Comparison of ENCODE assay signal across 16 mouse cellular contexts in genomic region chr16:10620961-10621614, GRCm38 (mm10).
DNase-seq lines count a peak whose midpoint lies in the region; ATAC-seq lines count a peak whose summit lies in the region.
"Had no signal": no experiment of that assay in that cellular context is flagged by ENCODE, and none has a peak within 500 bp of the region (broad histone marks: within the 10 kb centered on the region; RNA-seq: fewer than 3 reads in every experiment).

No protein-coding gene starts in this region.

- no peaks in the 10 kb centered on the region for H3K27me3 ChIP-seq in embryonic facial prominence, embryonic 10.5 days (replicated peaks; ENCODE audit: low read depth, poor library complexity, severe bottlenecking)
- H3K27me3 ChIP-seq in limb, embryonic 10.5 days (ENCODE audit: low read depth, poor library complexity, severe bottlenecking): no peaks in the 10 kb centered on the region
- no peaks in the 10 kb centered on the region for H3K27me3 ChIP-seq in hindbrain, embryonic 16.5 days (replicated peaks; ENCODE audit: control insufficient read depth, insufficient read depth, low read length)
- H3K27me3 ChIP-seq: forebrain, embryonic 15.5 days; intestine, embryonic 15.5 days; midbrain, embryonic 13.5 days had no signal

- H3K9ac ChIP-seq in hindbrain, embryonic 16.5 days (ENCODE audit: low read depth, low read length): no peak overlapping the region
- H3K9ac ChIP-seq: forebrain, embryonic 15.5 days; intestine, embryonic 15.5 days; midbrain, embryonic 13.5 days had no signal

- H3K4me1 ChIP-seq in embryonic facial prominence, embryonic 10.5 days: peaks cover 19% of the 10 kb centered on the region
- peaks cover 15% of the 10 kb centered on the region for H3K4me1 ChIP-seq in limb, embryonic 10.5 days
- H3K4me1 ChIP-seq in hindbrain, embryonic 16.5 days (ENCODE audit: control insufficient read depth, insufficient read depth, low read depth, low read length): no peaks in the 10 kb centered on the region
- H3K4me1 ChIP-seq: forebrain, embryonic 15.5 days; intestine, embryonic 15.5 days; midbrain, embryonic 13.5 days had no signal

- no peak overlapping the region for H3K4me2 ChIP-seq in hindbrain, embryonic 16.5 days (ENCODE audit: low read length)
- H3K4me2 ChIP-seq: forebrain, embryonic 15.5 days; intestine, embryonic 15.5 days; midbrain, embryonic 13.5 days had no signal

- no peak overlapping the region for H3K4me3 ChIP-seq in embryonic facial prominence, embryonic 10.5 days
- no peak overlapping the region for H3K4me3 ChIP-seq in limb, embryonic 10.5 days
- H3K4me3 ChIP-seq in hindbrain, embryonic 16.5 days (ENCODE audit: low read length): no peak overlapping the region
- H3K4me3 ChIP-seq: forebrain, embryonic 15.5 days; heart, adult 2 months; intestine, embryonic 15.5 days; midbrain, embryonic 13.5 days had no signal

- ATAC-seq in frontal cortex, adult (ENCODE audit: low TSS enrichment): peak; percentile 72
- ATAC-seq in megakaryocyte-erythroid progenitor cell, adult 5-6 weeks (replicated peaks; ENCODE audit: low FRiP score, low TSS enrichment, poor library complexity, severe bottlenecking): no peak
- ATAC-seq in hindbrain, embryonic 16.5 days: no peak
- ATAC-seq: forebrain, embryonic 15.5 days; intestine, embryonic 15.5 days; midbrain, embryonic 13.5 days had no signal

- DNase-seq in frontal cortex, postnatal 10 days (ENCODE audit: low spot score in 2 of 2): no peak
- DNase-seq in left cerebral cortex, adult 18-20 months (ENCODE audit: low spot score in 2 of 2): peak; percentile 21 to 53
- DNase-seq in left cerebral cortex, adult 11 months (ENCODE audit: low spot score): no peak
- DNase-seq in embryonic facial prominence, embryonic 10.5 days (ENCODE audit: low spot score): no peak
- no peak for DNase-seq in limb, embryonic 10.5 days (ENCODE audit: low spot score)
- DNase-seq: cerebellum, adult 2 months; heart, adult 2 months; heart, postnatal 4 days; kidney, postnatal 36 days; lung, postnatal 36 days had no signal

- WGBS in embryonic facial prominence, embryonic 10.5 days: 66% methylated on average over 6 of the region's 6 CpGs
- 61% methylated on average over 6 of the region's 6 CpGs for WGBS in limb, embryonic 10.5 days
- 62% methylated on average over 6 of the region's 6 CpGs for WGBS in hindbrain, embryonic 16.5 days

- no peaks in the 10 kb centered on the region for H3K9me3 ChIP-seq in embryonic facial prominence, embryonic 10.5 days
- no peaks in the 10 kb centered on the region for H3K9me3 ChIP-seq in limb, embryonic 10.5 days (replicated peaks)
- no peaks in the 10 kb centered on the region for H3K9me3 ChIP-seq in hindbrain, embryonic 16.5 days (ENCODE audit: control insufficient read depth, low read length)
- H3K9me3 ChIP-seq: forebrain, embryonic 15.5 days; intestine, embryonic 15.5 days; midbrain, embryonic 13.5 days had no signal

- H3K36me3 ChIP-seq in embryonic facial prominence, embryonic 10.5 days (replicated peaks): peaks cover 9% of the 10 kb centered on the region; the same call in 1 of the 2 replicates
- H3K36me3 ChIP-seq in limb, embryonic 10.5 days: peaks cover 4% of the 10 kb centered on the region
- peaks cover 6% of the 10 kb centered on the region; the same call in 1 of the 2 replicates for H3K36me3 ChIP-seq in hindbrain, embryonic 16.5 days (ENCODE audit: control insufficient read depth, insufficient read depth, low read length)

- H3K27ac ChIP-seq in embryonic facial prominence, embryonic 10.5 days (replicated peaks): peak overlapping the region; percentile 24; the same call in 1 of the 2 replicates
- 0 out of 2 replicates have a peak overlapping the region, but pooled peaks have one; percentile 1 for H3K27ac ChIP-seq in limb, embryonic 10.5 days
- H3K27ac ChIP-seq in hindbrain, embryonic 16.5 days (ENCODE audit: low read depth, low read length): no peak overlapping the region
- H3K27ac ChIP-seq: forebrain, embryonic 15.5 days; heart, adult 2 months; intestine, embryonic 15.5 days; midbrain, embryonic 13.5 days had no signal

Comparison
In these comparisons a context has a peak if more than half of its experiments do, and no peak if none do; other contexts are left out.
1. DNase-seq: peak in left cerebral cortex, adult 18-20 months (2 of 2); none in frontal cortex, postnatal 10 days (0 of 2), left cerebral cortex, adult 11 months (single experiment), embryonic facial prominence, embryonic 10.5 days (single experiment) and limb, embryonic 10.5 days (single experiment).